Mouse (Mus musculus) left cerebral cortex, adult 6 months (tissue): Measurements from ENCODE around the gene Vmn2r101. TPM values are rescaled to one million over a fixed set of nuclear protein-coding genes. Genes with fewer than 3 reads are reported as not detected.

ENCODE experiments used
- long read RNA-seq, 2 experiments: library from polyadenylated mRNA; unstranded; transcript quantifications; one replicate each; pipeline ENCODE4 v2.0.0; 2019 to 2020
- polyA plus RNA-seq: library from polyadenylated mRNA; unstranded; fragments of <200 nt; fragmentation: Nextera tagmentation; gene quantifications from 2 replicates; pipeline ENCODE4 v1.2.3, GENCODE M21; 2021

Gene Vmn2r101
- polyA plus RNA-seq = 0.03 TPM in 1 of 2 replicates, not detected in the other
- long read RNA-seq, experiment 1 = 0 reads
- long read RNA-seq, experiment 2 = 0 reads

DNA sequence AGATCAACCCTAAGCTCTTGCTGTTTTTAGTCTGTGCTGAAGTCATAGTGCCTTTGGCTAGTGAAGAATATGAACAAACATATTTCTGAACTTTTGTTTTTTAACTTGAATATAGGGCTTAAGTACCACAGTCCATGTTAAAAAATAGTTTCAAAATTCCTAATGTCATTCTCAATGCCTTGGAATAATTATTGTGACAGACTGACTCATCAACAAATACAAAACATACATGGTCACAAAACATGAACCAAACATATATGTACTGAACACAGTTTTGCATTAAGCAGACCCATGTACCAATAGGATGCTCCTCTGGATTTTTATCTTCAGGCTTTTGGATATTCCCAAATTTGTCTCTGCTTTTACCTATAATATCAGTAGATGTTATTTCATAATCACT is at the start of gene Vmn2r101:
Gene Vmn2r101 (plus strand): TSS at position 301 of the 400 bp plus-strand sequence.

DNA sequence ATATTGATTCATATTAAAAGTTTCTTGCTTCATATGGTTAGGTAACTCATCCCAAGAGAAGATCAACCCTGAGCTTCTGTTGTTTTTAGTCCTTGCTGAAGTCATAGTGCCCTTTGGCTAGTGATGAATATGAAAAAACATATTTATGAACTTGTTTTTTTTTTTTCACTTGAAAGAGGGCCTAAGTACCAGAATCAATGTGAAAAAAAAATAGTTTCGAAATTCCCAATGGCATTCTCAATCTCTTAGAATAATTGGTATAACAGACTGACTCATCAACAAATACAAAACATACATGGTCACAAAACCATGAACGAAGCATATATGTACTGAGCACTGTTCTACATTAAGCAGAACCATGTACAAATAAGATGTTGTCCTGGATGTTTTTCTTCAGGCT is 83.0 kb downstream of the Vmn2r101 start, which contains the start of gene Vmn2r102:
Gene Vmn2r102 (plus strand): TSS at position 301 of the 400 bp plus-strand sequence.

Other genes with a start within 250 kb of the Vmn2r101 start
- not detected in 2 replicates for gene Vmn2r99, start 215.3 kb upstream of the Vmn2r101 start, polyA plus RNA-seq
- not detected in 2 replicates for gene Vmn2r100, start 72.5 kb upstream of the Vmn2r101 start, polyA plus RNA-seq
- gene Vmn2r102, start 83.1 kb downstream of the Vmn2r101 start, polyA plus RNA-seq = not detected in 2 replicates
- gene Vmn2r103, start 196.1 kb downstream of the Vmn2r101 start, polyA plus RNA-seq = not detected in 2 replicates